Mouse (Mus musculus) midbrain, embryonic 13.5 days (tissue): ENCODE measurements around the gene 1700022I11Rik. TPM values are rescaled to one million over a fixed set of nuclear protein-coding genes. Genes with fewer than 3 reads are reported as not detected.

Experiments used
- ATAC-seq: fragments of 200-750 bp; cut with Nextera tagmentation; 2 replicates; pipeline ENCODE4 v1.8.0; 2017; ENCODE audit warnings: mild to moderate bottlenecking, moderate TSS enrichment, moderate library complexity
- H3K27ac ChIP-seq: fragments of 300-500 bp; sonication (generic); 2 replicates; pipeline ENCODE4 v1.5.1; 2015; ENCODE audit warnings: inconsistent platforms, mild to moderate bottlenecking, moderate library complexity
- H3K27me3 ChIP-seq: fragments of 300-500 bp; sonication (generic); 2 replicates; pipeline ENCODE4 v1.6.1; 2015; ENCODE audit warnings: mild to moderate bottlenecking, inconsistent platforms
- H3K36me3 ChIP-seq: fragments of 300-500 bp; sonication (generic); 2 replicates; pipeline ENCODE4 v1.6.1; 2015; ENCODE audit warnings: mild to moderate bottlenecking, inconsistent platforms
- H3K4me1 ChIP-seq: fragments of 300-500 bp; sonication (generic); replicated peaks from 2 replicates; pipeline ENCODE4 v1.6.1; 2015; ENCODE audit warnings: inconsistent platforms
- H3K4me2 ChIP-seq: fragments of 300-500 bp; sonication (generic); replicated peaks from 2 replicates; pipeline ENCODE4 v1.6.1; 2015; ENCODE audit warnings: moderate library complexity, mild to moderate bottlenecking, inconsistent platforms
- H3K4me3 ChIP-seq: fragments of 300-500 bp; sonication (generic); replicated peaks from 2 replicates; pipeline ENCODE4 v1.5.1; 2015; ENCODE audit warnings: mild to moderate bottlenecking, inconsistent platforms
- H3K9ac ChIP-seq: fragments of 300-500 bp; sonication (generic); replicated peaks from 2 replicates; pipeline ENCODE4 v1.6.1; 2015; ENCODE audit warnings: mild to moderate bottlenecking, inconsistent platforms
- H3K9me3 ChIP-seq: fragments of 300-500 bp; sonication (generic); 2 replicates; pipeline ENCODE4 v1.6.1; 2016; ENCODE audit warnings: mild to moderate bottlenecking, inconsistent platforms
- WGBS: fragments of 180-500 bp; shearing (Covaris S2); methylation state at CpG from one replicate; pipeline ENCODE4 v1.1.7; 2015; 5-methylcytosine and 5-hydroxymethylcytosine counted together
- polyA plus RNA-seq: library from polyadenylated mRNA; unstranded; fragments of >200 nt; fragmentation: Nextera tagmentation; extraction: Ambion mirVana; gene quantifications from 2 replicates; pipeline ENCODE4 v1.2.1, GENCODE M21; 2015

The 1700022I11Rik gene
- polyA plus RNA-seq, 1 experiment from 2014 or later, result 0.50 TPM

DNA sequence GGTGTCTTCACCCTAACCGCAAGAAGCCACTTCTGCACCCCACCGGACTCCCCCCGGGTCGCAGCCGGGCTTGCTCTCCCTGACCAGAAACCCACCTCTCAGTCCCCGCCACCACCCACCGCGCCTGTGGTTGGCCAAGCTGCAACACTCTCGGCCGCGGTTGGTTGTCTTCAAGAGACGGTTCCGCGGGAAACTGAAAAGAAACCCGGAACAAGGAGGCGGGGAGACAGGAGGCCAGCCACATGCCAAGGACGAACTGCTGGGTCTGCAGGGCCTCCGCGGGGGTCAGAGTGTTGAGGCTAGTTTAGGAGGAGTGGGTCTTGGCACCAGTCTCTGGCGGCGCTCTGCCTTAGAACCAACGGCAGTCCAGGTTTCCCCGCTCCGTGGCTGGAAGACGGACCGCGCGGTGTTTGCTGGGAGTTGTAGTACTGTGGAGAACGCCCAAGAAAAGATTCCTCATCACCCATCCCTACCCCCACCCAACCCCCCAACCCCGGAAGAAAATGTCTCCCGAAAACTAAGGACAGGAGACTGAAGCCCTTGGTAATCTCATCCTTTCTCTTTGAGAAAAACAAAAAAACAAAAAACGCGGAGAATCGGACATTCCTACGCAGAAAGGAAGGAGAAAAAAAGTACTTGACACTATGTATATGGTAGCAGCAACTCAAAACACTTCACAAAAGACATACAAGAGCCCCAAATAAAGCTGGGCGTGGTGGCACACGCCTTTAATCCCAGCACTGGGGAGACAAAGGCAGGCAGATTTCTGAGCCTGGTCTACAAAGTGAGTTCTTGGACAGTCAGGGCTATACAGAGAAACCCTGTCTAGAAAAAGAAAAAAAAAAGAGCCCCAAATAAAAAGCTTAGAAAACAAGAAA, 41.0 kb downstream of the 1700022I11Rik start, which contains the start of gene Fancg:
Gene Fancg, minus strand, starts transcription at position 346 of the 878 bp plus-strand sequence.
- Histone ChIP-seq H3K4me3 (peak within 1 kb of the TSS; percentile 75), H3K27ac (peak within 1 kb of the TSS; percentile 64; the same call in 1 of the 2 replicates), H3K4me1 (peaks cover 10% of the 10 kb centered on the region), H3K36me3 (no peaks in the 10 kb centered on the region), H3K27me3 (no peaks in the 10 kb centered on the region), H3K9me3 (no peaks in the 10 kb centered on the region), H3K9ac (peak within 1 kb of the TSS; percentile 68), H3K4me2 (peak within 1 kb of the TSS; percentile 79)
- 1% methylated on average over 37 of the region's 37 CpGs for WGBS
- ATAC-seq, result peak; percentile 95

DNA sequence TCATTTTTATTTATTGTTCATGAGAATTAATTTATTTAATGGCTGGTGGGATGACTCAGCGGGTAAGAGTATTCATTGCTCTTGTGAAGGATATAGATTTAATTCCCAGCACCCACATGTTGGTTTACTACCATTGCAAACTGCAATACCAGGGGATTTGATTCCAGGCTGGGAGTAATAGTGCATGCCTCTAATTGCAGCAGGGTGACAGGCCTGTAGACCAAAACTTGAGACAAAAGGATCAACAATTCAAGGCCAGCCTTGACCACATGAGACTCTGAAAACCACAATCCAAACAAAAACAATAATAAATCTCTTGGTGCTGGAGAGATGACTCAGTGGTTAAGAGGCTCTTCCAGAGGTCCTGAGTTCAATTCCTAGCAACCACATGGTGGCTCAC, 42.7 kb downstream of the 1700022I11Rik start:
- H3K4me3 ChIP-seq, result no peak overlapping the region
- WGBS, result 95% methylated on average over 1 of the region's 1 CpGs
- H3K27ac ChIP-seq, result no peak overlapping the region
- peaks cover 6% of the 10 kb centered on the region for H3K36me3 ChIP-seq
- H3K9me3 ChIP-seq, result no peaks in the 10 kb centered on the region
- no peak for ATAC-seq
- no peak overlapping the region for H3K4me2 ChIP-seq
- no peak overlapping the region for H3K9ac ChIP-seq
- H3K27me3 ChIP-seq, result no peaks in the 10 kb centered on the region
- H3K4me1 ChIP-seq, result peaks cover 10% of the 10 kb centered on the region

- H3K27me3 ChIP-seq, result no peaks in the 10 kb centered on the region
- H3K4me3 ChIP-seq, result no peak overlapping the region
- H3K4me2 ChIP-seq, result no peak overlapping the region
- peaks cover under 1% of the 10 kb centered on the region; the same call in 1 of the 2 replicates for H3K4me1 ChIP-seq
- ATAC-seq, result no peak
- H3K9ac ChIP-seq, result no peak overlapping the region
- H3K27ac ChIP-seq, result no peak overlapping the region
- 96% methylated on average over 4 of the region's 4 CpGs for WGBS
- peaks cover 66% of the 10 kb centered on the region for H3K36me3 ChIP-seq
- H3K9me3 ChIP-seq, result no peaks in the 10 kb centered on the region
Observed at GRCm38 (mm10) chr4:43018156-43018555, 48.8 kb downstream of the 1700022I11Rik start.

GRCm38 (mm10) chr4:43019176-43019575, 49.8 kb downstream of the 1700022I11Rik start:
- H3K4me2 ChIP-seq, result no peak overlapping the region
- H3K4me1 ChIP-seq, result peaks cover 10% of the 10 kb centered on the region
- no peak overlapping the region for H3K27ac ChIP-seq
- peaks cover 74% of the 10 kb centered on the region for H3K36me3 ChIP-seq
- ATAC-seq, result no peak
- H3K9me3 ChIP-seq, result no peaks in the 10 kb centered on the region
- H3K27me3 ChIP-seq, result no peaks in the 10 kb centered on the region
- H3K9ac ChIP-seq, result no peak overlapping the region
- no peak overlapping the region for H3K4me3 ChIP-seq
- WGBS, result 93% methylated on average over 10 of the region's 10 CpGs

- ATAC-seq, result no peak
- peaks cover 74% of the 10 kb centered on the region for H3K36me3 ChIP-seq
- 93% methylated on average over 23 of the region's 23 CpGs for WGBS
Observed at GRCm38 (mm10) chr4:43019641-43020465, 50.4 kb downstream of the 1700022I11Rik start.

DNA sequence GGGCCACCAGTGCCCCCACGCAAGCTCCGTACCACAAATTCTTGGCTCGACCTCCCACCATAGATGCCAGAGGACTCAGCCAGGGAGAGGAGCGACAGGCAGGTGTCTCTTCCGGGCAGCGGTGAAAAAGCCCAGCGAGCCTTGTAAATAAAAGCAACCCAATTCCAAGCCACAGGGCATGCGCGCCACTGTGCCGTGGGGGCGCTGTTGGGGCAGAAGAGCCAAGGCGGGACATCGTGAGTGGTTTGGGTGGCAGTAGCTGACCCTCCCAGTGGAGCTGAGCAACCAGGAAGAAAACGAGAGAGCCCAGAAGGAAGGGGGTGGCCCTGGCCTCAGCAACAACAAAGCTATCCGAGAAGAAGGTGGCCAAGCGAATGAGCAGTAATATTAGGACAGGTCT, 51.5 kb downstream of the 1700022I11Rik start:
- 86% methylated on average over 16 of the region's 16 CpGs for WGBS
- no peak overlapping the region for H3K9ac ChIP-seq
- no peak overlapping the region for H3K4me2 ChIP-seq
- no peak overlapping the region for H3K27ac ChIP-seq
- H3K36me3 ChIP-seq, result peaks cover 74% of the 10 kb centered on the region
- H3K4me1 ChIP-seq, result peaks cover 20% of the 10 kb centered on the region
- H3K9me3 ChIP-seq, result no peaks in the 10 kb centered on the region
- ATAC-seq, result no peak
- no peak overlapping the region for H3K4me3 ChIP-seq
- H3K27me3 ChIP-seq, result no peaks in the 10 kb centered on the region

More at GRCm38 (mm10) chr4:43019641-43020465, 50.4 kb downstream of the 1700022I11Rik start:
- Histone ChIP-seq H3K4me3 (no peak overlapping the region), H3K27ac (no peak overlapping the region), H3K4me1 (peaks cover 17% of the 10 kb centered on the region), H3K9ac (no peak overlapping the region), H3K4me2 (no peak overlapping the region), H3K9me3 (no peaks in the 10 kb centered on the region), H3K27me3 (no peaks in the 10 kb centered on the region)

DNA sequence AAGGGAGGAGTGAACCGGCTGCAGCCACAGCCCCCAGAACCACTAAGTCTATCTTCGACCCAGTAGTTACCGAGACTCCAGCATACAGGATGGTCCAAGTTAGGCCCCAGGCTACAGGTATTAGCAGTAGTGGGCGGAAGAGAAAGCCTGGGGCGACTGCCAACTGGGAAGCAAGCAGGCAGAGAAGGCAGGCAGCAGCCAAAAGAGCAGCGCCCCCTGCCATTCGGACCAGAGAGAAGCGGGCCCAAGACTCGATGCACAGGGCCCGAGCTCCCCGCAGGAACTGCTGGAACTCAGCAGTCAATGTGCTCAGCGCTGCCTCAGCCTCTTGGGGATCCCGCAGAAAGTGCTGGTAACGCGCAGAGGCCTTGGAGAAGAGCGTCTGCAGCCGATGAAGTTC, 51.9 kb downstream of the 1700022I11Rik start:
- peaks cover 20% of the 10 kb centered on the region for H3K4me1 ChIP-seq
- H3K4me2 ChIP-seq, result no peak overlapping the region
- H3K9me3 ChIP-seq, result no peaks in the 10 kb centered on the region
- no peaks in the 10 kb centered on the region for H3K27me3 ChIP-seq
- WGBS, result 72% methylated on average over 17 of the region's 17 CpGs
- H3K4me3 ChIP-seq, result no peak overlapping the region
- ATAC-seq, result no peak
- H3K36me3 ChIP-seq, result peaks cover 74% of the 10 kb centered on the region
- no peak overlapping the region for H3K27ac ChIP-seq
- H3K9ac ChIP-seq, result no peak overlapping the region

DNA sequence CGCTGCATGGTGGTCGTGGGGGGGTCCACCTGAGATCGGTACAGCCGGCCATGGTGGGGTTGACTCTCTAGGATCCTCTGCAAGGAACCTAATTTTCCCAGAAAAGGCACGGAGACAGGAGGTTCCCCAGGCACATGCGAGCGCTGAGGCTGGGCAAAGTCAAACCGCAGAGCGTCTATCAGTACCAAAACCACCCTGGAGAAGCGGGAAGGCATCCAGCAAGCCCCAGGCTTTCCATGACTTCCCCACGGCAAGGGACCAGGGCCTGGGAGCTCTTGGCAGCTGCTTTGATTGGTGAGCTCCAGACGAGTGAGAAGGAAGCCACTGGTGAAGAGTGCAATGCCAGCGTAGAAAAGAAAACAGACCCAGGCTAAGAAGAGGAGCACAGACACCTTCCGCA, 55.3 kb downstream of the 1700022I11Rik start:
- H3K27ac ChIP-seq, result peak overlapping the region; percentile 93
- no peak for ATAC-seq
- peak overlapping the region; percentile 61 for H3K4me3 ChIP-seq
- H3K9me3 ChIP-seq, result no peaks in the 10 kb centered on the region
- peaks cover 24% of the 10 kb centered on the region for H3K4me1 ChIP-seq
- peak overlapping the region; percentile 71 for H3K9ac ChIP-seq
- peak overlapping the region; percentile 76 for H3K4me2 ChIP-seq
- H3K27me3 ChIP-seq, result no peaks in the 10 kb centered on the region
- H3K36me3 ChIP-seq, result peaks cover 75% of the 10 kb centered on the region
- 84% methylated on average over 14 of the region's 14 CpGs for WGBS

GRCm38 (mm10) chr4:43025084-43025960, 55.9 kb downstream of the 1700022I11Rik start, which contains the start of gene Pigo:
TSS of gene Pigo (minus strand) at chr4:43025819.
- peak within 1 kb of the TSS; percentile 76 for H3K4me2 ChIP-seq
- H3K4me3 ChIP-seq, result peak within 1 kb of the TSS; percentile 61
- WGBS, result 10% methylated on average over 42 of the region's 42 CpGs
- H3K27ac ChIP-seq, result peak within 1 kb of the TSS; percentile 93
- H3K36me3 ChIP-seq, result peaks cover 70% of the 10 kb centered on the region
- H3K27me3 ChIP-seq, result no peaks in the 10 kb centered on the region
- H3K9ac ChIP-seq, result peak within 1 kb of the TSS; percentile 71
- peaks cover 31% of the 10 kb centered on the region for H3K4me1 ChIP-seq
- peak; percentile 97 for ATAC-seq
- H3K9me3 ChIP-seq, result no peaks in the 10 kb centered on the region

DNA sequence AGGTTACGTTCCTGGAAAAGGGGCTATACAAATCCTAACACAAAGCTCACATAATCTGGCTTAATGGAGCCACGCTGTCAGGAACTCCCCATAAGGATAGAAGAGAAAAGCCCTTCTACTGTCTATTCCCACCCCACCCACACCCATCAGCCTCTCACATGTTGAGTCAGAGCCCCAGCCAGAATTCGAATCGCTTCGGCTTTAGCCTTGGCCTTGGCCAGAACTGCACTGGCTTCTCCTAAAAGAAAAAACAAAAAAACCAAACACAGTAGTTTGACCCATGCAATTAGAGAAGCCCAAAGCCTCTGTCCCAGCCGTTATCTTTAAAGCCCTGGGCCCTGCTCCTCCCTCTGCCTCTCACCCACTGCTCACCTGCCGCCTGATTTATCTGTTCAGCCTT, 59.7 kb downstream of the 1700022I11Rik start:
- Histone ChIP-seq H3K4me3 (no peak overlapping the region), H3K4me2 (no peak overlapping the region), H3K36me3 (peaks cover 51% of the 10 kb centered on the region), H3K27ac (no peak overlapping the region), H3K4me1 (peaks cover 40% of the 10 kb centered on the region), H3K9me3 (no peaks in the 10 kb centered on the region), H3K27me3 (no peaks in the 10 kb centered on the region), H3K9ac (no peak overlapping the region)
- no peak for ATAC-seq
- 92% methylated on average over 7 of the region's 7 CpGs for WGBS

GRCm38 (mm10) chr4:43029749-43030148, 60.3 kb downstream of the 1700022I11Rik start:
- peaks cover 57% of the 10 kb centered on the region for H3K36me3 ChIP-seq
- H3K9ac ChIP-seq, result peak overlapping the region; percentile 92; the same call in 1 of the 2 replicates
- peak overlapping the region; percentile 74; the same call in 1 of the 2 replicates for H3K4me2 ChIP-seq
- H3K4me3 ChIP-seq, result peak overlapping the region; percentile 72; the same call in 1 of the 2 replicates
- ATAC-seq, result no peak
- no peaks in the 10 kb centered on the region for H3K9me3 ChIP-seq
- 94% methylated on average over 9 of the region's 9 CpGs for WGBS
- peaks cover 33% of the 10 kb centered on the region for H3K4me1 ChIP-seq
- H3K27ac ChIP-seq, result no peak overlapping the region
- H3K27me3 ChIP-seq, result no peaks in the 10 kb centered on the region
